Mouse (Mus musculus) urinary bladder, postnatal 4 days (tissue): Measurements from ENCODE around the gene Pfdn2.
A peak's percentile ranks its signal among the peaks of the same experiment; 100 is the strongest.

ENCODE experiments used
- DNase-seq, 2 experiments: peaks; one replicate each; pipeline ENCODE4 v3.0.0; 2021 to 2022; ENCODE audit warnings: low spot score in 2 of 2

Pfdn2 gene

DNA sequence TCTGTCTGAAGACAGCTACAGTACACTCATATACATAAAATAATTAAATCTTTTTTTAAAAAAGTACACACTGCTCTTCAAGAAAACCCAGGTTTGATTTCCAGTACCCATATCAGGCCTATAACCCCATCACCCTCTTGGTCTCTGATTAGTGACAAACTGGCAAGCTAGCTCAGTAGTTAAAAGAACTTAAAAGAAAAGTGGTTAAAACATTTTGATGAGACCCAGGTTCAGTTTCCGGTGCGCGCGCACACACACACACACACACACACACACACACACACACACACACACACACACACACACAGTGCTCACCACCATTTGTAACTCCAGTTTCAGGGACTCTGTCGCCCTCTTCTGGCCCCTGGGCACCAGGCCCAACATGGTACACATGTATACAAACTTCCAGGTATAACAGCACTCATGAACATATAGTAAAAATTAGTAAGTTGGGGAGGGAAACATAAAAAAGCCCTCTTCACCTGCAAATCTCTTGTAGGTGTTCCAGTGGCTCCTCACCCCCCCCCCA is 10.4 kb downstream of the Pfdn2 start:
- DNase-seq, result no peak

DNA sequence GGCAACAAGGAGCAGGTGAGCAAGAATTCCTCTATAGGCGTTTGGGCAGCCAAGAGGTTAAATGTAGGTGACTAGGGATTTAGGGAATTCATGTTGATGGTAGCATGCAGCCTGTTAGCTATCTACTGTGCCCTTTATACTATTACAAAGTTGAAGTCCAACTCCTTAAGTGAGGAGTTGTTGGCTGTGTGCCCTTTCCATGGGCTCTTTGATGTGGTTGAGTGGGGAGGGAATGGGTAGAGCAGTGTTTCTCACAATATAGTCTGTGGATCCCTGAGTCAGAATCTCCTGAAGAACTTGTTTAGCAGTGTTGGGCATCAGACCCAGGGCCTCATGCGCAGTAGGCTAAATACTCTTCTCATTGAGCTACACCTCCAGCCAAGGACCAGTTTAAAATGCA is 11.3 kb downstream of the Pfdn2 start:
- no peak for DNase-seq

DNA sequence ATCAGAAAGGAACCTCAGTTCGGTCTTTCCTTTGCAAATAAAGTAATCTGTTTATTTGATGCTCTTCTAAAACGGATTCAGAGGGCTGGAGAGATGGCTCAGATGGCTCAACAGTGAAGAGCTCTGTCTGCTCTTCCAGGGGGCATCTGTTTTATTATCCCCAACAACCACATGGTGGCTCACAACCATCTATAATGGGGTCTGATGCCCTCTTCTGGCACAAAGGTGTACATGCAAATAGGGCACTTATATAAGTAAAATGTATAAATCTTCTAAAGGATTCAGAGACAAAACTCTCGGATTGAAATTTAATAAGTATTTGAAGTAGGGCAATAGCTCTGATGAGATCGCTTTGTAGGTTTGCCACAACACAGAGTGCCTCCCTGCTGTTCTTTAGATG is 13.0 kb downstream of the Pfdn2 start:
- DNase-seq, result no peak

DNA sequence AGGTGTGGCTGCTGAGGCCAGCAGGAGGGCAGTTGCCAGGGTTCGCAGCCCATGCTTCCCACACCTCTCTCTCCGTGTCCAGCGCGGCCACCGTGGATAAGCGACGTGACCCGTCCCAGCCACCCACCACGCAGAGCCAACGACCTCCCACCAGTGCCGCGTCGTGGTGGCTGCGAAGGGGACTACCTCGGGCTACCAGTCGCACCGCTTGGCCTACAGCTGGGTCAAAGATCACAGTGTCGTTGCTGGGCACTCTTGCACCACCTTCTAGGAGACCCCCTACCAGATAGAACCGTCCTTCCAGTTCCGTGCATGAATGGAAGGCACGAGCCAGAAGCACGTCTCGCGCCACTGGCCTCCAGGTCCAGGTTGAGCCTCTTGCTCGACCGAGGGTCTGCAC is 14.8 kb downstream of the Pfdn2 start:
- DNase-seq, result no peak

DNA sequence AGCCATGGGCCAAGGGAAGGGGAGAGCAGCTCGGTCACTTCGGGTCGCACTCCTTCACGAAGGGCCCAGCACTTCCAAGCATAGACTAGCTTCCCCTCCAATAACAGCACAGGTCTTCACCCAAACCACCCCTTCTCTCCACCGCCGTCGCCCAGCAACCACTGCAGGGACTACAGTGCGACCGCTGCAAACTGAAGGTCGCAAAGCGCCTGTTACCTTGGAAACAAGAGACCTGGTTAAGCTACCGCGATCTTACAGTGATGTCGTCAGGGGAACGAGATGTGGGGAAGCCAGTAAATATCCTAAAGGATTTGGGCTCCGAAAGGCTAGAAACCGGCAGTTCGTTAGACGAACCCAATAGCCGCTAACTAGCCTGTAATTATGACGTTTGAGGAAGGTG is 15.2 kb downstream of the Pfdn2 start, which contains the start of gene Klhdc9:
Klhdc9 (minus strand) TSS at position 143 of the 400 bp plus-strand sequence.
- DNase-seq, result peak; percentile 89 to 92

DNA sequence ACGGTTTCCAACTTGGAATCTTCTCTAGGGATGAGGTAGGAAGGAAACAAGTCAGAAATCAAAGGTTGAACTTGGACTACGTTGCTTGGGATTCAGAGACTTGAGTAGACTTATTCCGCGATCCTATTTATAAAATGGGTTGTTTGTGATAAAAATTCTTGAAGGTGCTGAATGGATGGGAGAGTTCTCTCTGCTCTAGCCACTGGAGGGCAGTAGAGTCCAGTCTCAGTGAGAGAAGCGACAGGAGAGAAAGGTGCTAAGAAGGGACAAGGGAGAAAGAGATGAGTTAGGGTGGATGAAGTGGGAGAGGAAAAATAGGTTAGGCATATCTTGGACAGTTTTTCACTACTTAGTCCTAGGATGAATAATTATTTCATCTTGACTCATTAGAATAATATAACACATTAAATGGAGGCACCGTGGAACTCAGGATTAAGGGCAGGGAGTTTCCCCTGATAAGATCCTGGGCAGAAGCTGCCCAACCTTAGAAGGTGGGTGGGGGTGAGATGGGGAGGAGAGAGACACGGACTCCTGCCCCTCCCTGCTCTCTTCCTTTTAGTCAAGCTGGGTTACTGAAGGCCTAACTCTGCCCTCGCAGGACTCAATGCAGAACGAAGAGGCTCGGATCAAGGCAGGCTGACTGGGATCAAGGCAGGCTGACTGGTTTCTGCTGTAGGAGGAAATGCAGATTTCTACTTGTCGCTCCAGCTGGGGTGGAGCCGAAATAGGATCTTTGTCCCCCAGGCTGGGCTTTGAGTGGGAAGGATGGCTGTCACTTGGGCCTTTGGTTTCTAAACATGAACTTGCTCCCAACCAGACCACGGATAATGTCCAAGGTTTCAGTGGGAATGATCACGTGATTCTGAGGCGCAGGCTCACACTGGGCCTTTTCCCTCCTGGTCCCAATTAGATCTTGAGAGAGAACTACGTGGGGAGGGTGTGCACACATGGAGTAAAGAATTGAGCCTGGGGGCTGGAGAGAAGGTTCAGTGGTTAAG is 15.9 kb downstream of the Pfdn2 start:
- no peak for DNase-seq

DNA sequence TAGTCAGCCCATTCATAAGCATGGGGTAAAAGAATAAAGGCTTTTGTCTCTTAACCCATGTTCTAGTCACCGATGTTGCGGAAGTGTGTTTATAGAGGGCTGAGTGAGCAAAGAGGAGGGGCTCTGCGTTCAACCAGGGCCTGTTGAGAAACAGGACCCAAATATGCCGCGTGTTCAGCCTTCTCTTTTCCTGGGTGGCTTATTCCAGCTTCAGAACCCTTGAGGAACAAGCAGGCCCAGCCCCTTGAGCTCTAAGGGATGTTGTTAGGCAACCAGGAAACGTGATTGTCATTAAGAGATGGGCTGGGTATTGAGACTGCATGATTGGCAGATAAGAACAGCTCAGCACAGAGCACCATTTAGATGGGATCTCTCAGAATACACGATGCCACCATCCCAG is 20.5 kb downstream of the Pfdn2 start:
- no peak for DNase-seq

DNA sequence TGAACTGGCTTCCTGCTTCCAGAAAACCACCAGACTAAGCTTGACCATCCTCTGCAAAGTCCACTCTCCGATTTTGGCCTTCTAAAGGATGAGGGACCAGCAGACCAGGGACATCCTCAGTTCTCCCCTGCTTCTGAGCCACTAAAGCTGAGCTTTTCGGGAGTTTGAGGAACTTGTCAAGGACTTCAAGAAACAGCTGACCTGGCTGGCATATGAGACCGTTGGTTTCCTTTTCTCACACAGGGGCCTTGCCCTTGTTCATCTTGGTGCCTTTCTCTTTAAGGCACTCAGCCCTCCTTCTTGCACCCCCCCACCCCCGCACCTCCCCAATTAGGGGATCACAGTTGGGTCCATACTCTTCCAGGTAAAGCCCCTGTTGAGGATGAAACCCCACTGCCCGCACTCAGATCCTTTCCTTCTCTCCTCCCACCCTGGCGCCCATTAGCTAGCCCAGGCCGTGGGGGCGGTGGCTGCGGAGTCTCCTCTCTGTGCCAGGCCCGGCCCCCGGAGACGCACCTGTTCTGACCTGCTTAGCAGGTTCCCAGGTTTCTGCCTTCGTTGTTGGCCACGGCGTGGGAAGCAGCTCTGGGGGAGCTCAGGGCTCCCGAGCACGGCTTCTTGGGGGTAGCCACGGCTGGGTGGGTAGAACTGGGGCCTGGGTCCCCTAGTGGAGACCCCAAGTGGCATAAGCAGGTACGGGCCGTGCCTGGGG is 24.5 kb downstream of the Pfdn2 start, which contains the start of gene Nectin4:
Nectin4 (plus strand) TSS at position 255 of the 712 bp plus-strand sequence.
- DNase-seq, result peak in 1 of 2 experiments; percentile 70

DNA sequence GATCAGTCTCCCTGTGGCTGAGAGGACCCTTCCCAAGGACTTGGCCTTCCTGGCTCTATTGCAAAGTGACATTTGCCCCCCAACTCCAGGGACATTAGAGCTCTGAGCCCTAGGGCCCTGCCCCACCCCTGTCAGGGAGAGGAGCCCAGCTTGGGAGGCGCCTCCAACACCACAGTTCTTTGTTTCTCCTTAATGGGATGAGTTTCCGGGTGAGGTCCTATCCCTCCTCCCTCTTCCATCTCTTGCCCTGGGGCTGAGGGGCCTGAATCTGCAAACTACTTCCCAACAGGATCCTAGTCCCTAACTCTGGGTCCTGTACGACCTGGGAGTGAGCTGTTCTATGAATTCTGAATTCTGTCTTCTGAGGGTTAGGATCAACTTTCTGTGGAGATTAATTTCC is 27.4 kb downstream of the Pfdn2 start:
- no peak for DNase-seq

DNA sequence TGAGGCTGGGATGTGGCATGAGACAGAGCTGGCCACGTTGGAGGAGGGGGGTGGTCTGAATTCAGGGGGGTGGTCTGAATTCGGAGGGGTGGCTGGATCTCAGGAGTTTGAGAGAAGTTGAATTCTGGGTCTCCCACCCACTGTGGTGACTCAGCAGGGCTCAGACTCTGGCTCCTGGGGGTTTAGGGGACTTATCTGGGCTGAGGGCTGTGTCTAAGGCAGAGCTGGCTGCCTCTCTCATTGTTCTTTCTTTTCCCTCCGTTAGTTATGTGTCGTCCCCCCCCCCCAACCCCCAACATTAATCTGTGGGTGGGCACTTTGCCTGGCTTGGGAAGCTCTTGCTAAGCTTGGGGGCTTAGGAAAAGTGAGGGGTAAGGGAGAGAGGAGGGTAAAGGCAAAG is 28.5 kb downstream of the Pfdn2 start:
- DNase-seq, result no peak

DNA sequence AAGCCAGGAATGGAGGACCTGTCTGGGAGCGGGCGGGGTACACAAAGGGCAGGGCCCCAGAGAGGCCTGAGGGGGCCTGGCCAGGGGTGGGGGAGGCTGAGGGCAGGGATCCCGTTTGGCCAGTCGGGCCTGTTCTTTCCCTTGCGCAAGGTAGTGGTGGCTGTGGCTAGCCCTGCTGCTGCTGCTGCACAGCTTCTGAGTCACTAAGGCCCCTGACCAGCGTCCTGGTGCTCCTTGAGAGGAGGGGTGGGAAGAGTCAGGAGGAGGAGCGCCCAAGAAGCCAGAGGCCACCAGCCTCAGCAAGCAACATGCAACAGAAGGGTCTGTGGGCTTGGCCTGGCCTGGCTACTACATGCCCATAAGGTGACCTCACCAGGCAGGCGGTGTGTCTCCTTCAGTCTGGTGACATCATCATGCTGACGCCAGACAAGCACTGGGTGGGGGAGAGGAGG is 30.2 kb downstream of the Pfdn2 start:
- DNase-seq, result peak in 1 of 2 experiments; percentile 70

DNA sequence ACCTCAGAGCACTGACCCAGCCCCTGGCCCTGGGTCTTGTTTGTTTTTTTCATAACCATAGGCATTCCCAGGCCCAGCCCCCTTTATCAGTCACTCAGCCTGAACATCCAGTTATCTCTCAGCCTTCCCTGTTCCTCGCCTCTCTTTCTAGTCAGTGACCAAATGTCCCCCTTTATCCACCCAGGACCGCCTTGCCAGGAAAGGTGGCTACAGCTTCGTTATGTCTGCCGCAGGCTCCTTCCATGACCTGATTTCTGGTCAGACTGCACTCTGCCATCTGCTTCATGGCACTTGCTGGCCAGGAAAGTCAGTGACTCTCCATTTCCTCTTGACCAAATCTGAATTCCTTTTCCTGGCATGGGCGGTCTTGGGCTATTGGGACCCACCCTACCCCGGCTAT is 32.8 kb downstream of the Pfdn2 start:
- DNase-seq, result no peak

DNA sequence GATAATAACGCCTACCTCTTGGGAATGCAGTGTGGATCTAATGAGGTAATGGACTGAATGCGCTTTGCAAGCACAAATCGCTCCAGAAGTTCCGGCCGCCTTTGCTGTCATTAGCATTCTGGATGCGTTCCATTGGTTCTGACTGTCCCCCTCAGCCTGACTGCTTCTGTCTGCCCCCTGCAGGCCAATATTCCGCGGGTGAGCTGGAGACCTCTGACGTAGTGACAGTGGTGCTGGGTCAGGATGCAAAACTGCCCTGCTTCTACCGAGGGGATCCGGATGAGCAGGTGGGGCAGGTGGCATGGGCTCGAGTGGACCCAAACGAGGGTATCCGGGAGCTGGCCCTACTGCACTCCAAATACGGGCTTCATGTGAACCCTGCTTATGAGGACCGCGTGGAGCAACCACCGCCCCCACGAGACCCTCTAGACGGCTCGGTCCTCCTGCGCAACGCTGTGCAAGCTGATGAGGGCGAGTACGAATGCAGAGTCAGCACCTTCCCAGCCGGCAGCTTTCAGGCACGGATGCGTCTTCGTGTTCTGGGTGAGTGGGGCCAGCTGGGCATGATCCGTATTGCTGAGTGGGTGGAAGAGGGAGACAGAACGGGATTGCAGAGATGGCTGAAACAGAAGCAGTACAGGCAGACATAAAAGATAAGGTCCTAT is 34.6 kb downstream of the Pfdn2 start:
- peak; percentile 55 to 80 for DNase-seq

DNA sequence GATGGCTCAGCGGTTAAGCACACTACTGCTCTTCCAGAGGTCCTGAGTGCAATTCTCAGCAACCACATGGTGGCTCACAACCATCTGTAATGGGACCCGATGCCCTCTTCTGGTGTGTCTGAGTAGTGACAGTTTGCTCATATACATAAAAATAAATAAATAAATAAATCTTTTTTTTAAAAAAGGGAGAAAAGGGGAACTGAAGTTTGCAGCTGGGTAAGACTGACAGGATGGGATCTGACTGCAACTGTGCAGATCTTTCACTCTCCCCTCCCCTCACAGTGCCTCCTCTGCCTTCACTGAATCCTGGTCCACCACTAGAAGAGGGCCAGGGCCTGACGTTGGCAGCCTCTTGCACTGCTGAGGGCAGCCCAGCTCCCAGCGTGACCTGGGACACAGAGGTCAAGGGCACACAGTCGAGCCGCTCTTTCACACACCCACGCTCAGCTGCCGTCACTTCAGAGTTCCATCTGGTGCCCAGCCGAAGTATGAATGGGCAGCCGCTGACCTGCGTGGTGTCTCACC is 36.7 kb downstream of the Pfdn2 start:
- DNase-seq, result no peak

DNA sequence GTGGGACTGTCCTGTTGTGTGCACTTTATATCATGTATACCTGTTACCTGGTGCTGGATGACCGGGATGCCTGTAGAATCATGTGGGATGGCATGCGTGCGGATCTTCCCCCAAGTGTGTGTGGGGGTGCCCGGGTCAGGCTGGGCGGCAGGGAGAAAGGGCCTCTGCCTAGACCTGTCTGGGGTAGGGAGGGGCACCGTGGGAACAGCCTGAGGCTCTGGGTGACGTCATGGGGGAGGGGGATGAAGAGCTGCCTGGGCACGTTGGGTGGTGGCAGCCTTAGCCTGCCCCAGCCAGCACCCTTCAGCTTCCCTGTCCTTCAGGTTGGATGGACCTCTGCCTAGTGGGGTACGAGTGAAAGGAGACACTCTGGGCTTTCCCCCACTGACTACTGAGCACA is 38.9 kb downstream of the Pfdn2 start:
- DNase-seq, result peak in 1 of 2 experiments; percentile 64

DNA sequence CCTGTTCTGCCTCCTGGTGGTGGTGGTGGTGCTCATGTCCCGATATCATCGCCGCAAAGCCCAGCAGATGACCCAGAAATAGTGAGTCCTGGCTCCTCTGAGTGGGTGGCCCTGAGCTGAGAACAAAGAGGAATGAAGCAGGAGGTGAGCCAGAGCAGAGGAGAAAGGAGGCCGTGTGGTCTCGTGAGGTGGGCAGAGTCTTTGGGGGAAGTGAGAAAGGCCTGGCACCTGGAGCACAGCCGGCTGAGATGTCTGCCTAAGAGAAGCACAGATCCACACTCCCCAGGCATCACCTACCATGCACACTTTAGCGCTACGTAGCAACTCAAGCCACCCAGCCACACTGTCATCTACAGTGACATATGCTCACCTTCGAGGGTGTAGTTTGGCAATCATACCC is 39.7 kb downstream of the Pfdn2 start:
- no peak for DNase-seq

DNA sequence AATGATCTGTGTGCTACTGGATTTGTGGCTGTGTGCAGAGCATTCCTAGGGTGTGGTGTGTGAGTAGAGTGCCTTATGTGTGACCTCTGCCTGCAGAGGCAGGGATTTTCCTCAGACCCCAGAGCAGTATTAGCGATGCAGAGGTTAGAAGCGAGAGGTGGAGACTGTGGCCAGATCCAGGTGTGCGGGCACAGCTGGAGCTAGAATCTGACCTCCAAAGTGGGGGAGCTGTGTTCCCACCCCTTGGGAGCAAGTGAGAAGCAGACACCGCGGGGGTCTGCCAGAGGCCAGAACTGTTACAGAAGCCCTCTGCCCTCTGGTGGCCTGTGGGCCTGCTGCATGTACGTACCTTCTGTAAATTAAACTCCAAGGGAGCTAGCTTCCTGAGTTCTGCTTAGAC is 41.6 kb downstream of the Pfdn2 start:
- DNase-seq, result no peak

DNA sequence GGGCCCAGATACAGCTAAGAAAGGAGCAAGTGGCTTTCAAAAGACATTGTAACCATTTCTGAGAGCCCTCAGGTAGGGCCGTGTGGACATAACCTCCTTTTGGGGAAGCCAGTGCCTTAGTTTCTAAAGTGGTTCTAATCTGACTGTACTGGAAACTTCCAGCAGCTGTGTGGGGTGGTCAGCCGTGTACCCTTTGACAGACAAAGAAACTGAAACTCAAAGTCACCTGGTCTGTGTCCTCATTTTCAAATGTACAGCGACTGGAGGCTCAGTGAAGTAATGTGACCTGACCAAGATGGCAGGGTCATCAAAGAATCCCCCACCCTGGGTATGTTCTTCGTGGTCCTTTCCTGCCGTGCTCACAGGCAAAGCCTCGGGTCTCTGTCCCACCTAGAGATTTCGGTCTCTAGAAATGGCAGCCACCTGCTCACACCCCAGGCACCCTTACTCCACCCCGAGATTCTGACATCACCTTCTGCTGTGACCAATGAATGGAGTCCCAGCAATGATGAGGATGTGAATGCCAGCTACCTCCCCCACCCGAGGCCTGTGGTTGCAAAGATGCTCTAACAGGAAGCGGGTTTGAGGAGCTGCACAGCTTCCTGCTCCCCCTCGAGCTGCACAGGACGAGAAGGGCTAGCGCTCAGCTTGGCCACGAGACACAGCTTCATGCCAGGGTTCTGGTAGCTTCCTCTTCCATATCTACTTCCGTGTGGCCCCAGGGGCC is 43.1 kb downstream of the Pfdn2 start, which contains the start of gene Arhgap30:
Arhgap30 (plus strand) TSS at position 579 of the 727 bp plus-strand sequence.
- DNase-seq, result peak in 1 of 2 experiments; percentile 36

DNA sequence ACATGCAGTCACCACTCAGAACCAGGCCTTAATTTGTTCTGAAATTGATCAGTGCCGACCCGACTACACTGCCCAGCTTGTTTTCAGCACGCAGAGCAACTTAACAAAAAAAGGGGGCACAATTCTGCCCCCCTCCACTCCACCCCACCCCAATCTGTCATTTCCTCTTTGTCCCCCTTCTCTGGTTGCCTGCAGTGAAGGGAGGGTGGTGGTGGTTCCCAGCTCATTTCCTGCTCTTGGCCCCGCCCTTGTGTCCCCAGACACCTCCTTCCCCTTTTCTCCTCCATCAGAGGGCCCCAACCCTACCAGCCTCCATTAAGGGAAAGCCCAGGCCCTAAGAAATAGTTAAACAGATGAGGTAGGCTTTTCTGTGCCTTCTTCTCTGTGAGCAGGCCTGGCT is 44.6 kb downstream of the Pfdn2 start:
- DNase-seq, result no peak

DNA sequence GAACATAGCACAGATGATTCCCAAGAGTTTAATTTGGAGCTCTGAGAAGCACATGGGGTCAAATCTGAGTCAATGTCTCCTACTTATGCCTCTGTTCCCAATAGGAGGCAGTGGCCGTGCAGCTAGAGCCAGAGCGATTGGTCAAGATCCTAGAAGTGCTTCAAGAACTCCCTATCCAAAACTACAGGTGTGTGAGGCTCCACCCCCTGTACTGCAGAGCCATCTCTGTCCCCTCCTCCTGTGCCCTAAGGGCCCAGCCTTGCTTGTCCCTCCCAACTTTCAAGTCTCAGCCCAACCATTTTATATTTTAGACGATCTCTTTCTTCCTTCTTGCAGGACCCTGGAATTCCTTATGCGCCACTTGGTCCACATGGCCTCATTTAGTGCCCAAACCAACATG is 56.4 kb downstream of the Pfdn2 start:
- DNase-seq, result no peak

DNA sequence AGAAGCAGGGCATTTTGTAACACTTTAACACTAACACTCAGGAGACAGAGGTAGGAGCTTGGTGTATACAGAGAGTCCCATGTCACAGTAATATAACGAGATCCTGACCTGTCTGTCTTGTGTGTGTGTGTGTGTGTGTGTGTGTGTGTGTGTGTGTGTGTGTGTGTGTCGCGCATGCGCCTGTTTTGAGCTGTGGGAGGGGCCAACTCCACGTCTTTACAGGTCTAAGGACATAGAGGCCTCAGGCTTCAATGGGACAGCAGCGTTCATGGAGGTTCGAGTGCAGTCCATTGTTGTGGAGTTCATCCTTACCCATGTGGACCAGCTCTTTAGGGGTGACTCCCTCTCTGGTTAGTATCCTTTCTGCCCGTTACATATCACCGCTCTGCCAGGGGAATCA is 57.5 kb downstream of the Pfdn2 start:
- DNase-seq, result no peak
